Mouse (Mus musculus) thymus, postnatal 0 days (tissue): ENCODE measurements around the gene Hunk. TPM values are rescaled to one million over a fixed set of nuclear protein-coding genes. Genes with fewer than 3 reads are reported as not detected.

Experiments
- DNase-seq: peaks from one replicate; pipeline ENCODE4 v3.0.0-alpha.2; 2015; ENCODE audit warnings: low spot score
- polyA plus RNA-seq: library from polyadenylated mRNA; unstranded; fragments of >200 nt; fragmentation: Nextera tagmentation; extraction: Ambion mirVana; gene quantifications from 2 replicates; pipeline ENCODE4 v1.2.1, GENCODE M21; 2015

Gene Hunk
- polyA plus RNA-seq, 1 experiment from 2014 or later, result 3.6 TPM

DNA sequence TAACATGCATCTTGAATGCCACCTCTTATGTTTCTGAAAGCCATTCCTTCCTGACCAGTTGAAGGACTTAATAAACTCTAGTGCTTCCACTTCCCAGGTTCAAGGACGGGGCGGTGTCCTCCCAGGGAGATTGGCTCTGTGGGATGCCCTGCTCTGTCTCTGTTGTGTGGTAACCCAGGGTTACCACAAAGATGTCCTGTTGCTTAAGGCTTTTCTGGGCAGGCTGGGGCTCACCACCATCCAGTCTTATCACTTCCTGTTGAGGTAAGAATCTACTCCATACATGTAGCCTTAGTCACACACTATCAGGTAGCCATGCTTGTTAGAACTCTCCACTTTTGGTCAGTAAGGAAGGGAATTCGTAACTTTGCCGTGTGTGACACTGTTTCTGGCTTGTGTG, 49.4 kb downstream of the Hunk start:
- no peak for DNase-seq

GRCm38 (mm10) chr16:90437276-90437675, 51.5 kb downstream of the Hunk start:
- no peak for DNase-seq

GRCm38 (mm10) chr16:90439493-90439892, 53.7 kb downstream of the Hunk start:
- DNase-seq, result no peak

- DNase-seq, result no peak
Measured at GRCm38 (mm10) chr16:90440654-90441053, 54.8 kb downstream of the Hunk start.

DNA sequence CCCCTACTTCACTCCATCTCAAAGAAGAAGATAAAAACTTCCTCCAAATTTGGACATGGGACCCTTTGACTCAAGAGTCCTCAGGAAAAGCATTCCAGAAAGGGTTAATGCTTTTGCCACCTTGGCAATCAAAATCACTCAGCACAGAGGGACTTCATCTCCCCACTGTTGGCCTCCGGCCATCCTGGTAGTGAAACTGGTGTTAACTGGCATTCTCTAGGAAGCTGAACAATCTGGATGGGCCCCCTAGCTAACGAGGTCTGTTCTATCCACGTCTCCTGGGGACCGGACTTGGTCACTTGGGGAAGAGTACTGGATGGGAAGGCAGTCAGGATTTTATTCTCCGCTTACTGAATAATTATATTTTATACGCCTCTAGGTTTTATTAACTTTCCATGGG, 57.2 kb downstream of the Hunk start:
- DNase-seq, result no peak

GRCm38 (mm10) chr16:90453197-90453596, 67.4 kb downstream of the Hunk start:
- DNase-seq, result no peak

DNA sequence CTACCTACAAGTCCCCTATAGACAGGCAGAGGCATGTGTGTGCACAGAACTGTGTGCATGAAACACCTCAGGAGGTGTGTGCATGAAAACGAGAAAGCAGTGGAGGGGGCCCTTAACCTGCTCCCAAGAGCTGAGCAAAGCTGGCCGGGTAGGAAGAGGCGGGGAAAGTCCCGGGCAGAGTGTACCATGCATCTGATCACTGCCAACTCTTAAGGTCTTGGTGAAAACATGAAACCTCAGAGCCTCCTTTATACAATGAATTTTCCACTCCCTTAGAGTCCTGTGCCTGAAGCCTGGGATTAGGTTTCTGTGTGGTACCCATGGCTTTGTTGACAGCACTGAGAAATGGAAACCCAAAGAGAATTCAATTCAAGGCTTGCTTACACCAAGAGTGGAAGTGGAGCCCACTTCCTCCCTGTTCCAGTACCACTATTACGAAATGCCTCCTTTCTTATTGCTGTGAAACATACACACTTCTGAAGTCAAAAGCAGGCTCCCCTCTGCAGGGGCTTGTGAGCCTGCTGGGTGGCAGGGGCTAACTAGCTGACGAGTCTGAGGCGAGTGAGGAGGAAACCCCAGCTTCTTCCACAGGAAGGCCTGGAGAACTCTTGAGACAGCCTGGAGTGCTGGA, 70.8 kb downstream of the Hunk start:
- no peak for DNase-seq

GRCm38 (mm10) chr16:90458899-90459610, 73.2 kb downstream of the Hunk start:
- no peak for DNase-seq

DNA sequence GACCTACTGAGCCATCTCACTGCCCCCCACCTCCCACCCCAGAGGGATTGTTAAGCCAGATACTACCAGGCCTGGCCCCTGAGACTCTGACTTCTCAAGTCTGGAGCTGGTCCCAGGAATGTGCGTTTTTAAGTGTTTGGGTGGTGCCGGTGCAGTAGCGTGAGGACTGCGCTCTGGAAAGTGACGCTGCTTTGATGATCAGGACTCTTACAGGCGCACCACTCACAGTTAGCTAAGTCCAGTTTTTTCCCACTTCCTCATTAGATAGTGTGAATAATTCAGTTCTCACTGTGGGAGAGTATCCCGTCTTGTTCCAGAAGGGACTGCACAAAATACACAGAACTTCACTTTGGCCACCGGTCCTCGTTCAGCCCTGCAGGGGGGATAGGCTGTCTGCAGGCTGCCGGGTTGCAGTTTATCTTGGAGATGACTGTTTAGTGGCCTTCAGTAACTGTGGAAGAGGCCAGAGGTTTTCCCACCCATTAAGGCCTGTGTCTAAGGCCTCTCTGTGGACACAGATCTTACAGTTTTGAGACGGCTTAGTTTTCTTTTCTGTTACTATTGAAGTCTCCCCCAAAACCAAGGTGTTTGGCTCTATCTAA, 75.6 kb downstream of the Hunk start:
- no peak for DNase-seq

GRCm38 (mm10) chr16:90462728-90463275, 77.0 kb downstream of the Hunk start:
- DNase-seq, result no peak

DNA sequence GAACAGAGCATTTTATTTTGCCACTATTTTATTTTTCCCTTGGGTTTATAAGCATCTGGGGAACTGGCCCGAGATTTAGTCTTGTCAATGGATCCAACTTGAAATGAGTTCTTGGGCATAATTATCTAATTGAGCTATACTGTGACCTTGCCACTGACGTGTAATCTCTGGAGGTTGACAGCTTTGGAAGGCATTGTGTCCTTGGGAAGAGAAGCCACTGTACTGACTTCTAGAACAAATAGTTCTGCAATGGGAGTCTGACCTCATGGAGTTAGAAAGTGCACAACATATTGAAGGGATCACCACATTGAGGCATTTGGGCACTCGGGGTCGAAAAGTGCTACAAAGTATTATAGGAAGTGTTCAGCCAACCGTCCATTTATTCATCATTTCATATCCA, 79.3 kb downstream of the Hunk start:
- no peak for DNase-seq

DNA sequence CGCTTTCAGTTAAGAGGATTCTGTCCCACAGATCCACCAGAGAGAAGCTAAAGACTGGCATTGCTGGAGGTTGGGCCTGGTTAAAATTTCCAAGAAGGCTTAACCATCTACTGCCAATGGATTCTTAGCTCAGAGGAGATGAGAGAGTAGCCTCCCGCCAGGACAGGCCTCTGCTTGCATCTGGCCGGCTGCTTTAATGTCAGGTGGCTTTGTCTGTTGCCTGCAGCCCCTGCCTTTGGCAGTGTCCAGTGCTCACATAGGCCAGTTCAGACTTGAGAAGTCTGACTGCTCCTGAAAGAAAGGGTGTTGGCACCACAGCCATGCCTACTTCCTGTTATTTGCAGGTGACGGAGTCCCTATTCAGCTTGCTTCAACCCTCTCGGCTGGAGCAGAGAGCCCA, 82.5 kb downstream of the Hunk start:
- DNase-seq, result no peak

DNA sequence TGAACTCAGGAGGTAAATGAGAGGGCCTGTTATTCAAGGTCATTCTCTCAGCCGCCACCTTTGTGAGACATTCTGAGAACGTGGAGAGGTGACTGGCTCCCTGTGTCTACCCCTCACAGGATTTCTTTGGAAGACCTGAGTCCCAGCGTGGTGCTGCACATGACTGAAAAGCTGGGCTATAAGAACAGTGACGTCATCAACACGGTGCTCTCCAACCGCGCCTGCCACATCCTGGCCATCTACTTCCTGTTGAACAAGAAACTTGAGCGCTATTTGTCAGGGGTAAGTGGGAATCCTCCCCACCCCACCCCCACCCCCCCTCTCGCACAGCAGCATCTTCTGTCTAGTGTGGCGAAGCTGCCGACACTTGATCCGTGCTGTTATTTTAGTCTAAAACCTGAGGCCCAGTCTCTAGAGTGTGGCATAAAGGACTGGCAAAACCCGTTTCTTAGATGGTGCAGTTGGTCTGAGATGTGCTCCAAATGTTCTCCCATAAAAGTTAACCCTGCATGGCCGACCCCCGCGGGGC, 90.0 kb downstream of the Hunk start:
- DNase-seq, result peak; percentile 85

DNA sequence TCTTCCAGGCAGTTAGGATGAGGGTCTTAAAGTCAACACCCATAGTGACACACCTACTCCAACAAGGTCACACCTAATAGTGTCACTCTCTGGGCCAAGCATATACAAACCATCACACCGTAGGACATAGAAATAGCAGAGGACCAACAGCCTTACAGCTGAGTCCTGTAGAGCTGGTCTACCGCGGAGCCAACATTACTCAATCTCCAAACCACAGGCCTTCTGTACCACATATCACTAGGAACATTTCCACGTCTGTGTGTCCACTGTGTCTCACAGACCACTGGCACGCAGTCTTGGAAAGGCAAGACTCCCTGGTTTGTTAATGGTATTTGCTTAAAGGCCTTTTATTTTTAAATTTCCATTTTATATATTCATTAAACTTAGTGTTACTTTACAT, 95.8 kb downstream of the Hunk start:
- DNase-seq, result no peak

GRCm38 (mm10) chr16:90483341-90483740, 97.5 kb downstream of the Hunk start:
- no peak for DNase-seq

DNA sequence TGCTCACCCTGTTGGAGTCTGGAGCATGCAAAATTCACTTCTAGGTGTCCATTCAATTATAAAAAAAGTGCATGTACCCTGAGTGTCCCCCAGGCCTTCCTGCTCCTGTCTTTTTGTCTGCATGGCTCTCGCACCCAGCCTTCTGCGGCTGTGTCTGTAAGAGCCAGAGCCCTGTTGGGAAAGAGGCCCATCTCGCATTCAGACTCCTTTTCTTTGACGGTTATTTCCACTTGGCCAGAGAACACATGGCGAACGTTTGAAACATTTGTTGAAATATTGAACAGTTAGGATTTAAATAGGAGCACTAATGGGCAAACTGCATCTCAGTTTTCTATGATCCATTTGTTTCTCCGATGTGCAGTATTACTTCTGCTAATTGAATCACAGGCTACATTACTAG, 99.3 kb downstream of the Hunk start:
- DNase-seq, result no peak

DNA sequence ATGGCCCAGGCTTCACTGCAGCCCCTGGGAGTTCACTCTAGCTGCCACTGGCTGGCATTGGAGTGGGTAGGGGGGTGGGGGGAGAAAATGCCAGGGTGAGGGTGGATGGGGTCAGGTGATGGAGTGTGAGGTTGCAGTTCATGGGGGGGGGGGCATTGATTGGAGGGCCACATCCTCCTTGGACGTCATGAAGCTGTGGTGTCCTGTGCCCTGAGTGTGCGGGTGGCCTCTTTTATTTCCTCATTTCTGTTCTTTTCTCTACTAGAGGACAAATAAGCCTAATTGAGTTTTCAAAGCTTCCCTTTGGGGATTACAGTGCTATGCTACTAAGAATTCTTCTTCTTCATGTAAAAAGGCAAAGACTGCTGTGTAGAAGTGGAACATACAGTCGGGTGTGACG, 99.8 kb downstream of the Hunk start:
- DNase-seq, result no peak

DNA sequence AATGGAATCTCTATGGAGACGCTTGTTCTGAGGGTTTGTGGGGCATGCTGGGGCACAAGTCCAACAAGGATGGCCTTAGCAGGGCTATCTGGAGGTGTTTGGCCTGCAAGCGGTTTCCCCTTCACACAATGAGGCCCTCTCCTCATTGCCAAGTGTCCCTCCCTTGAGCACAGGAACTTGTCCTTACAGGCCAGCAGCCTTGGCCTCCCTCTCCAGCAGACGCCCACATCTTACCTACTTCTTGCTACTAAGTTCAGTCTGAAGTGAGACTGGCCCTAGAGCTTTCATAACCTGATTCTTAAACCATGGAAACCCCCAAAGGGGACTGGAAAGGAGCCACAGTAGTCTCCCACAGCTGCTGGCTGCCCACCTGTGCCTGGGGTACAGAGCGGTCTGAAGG, 104.3 kb downstream of the Hunk start:
- no peak for DNase-seq

DNA sequence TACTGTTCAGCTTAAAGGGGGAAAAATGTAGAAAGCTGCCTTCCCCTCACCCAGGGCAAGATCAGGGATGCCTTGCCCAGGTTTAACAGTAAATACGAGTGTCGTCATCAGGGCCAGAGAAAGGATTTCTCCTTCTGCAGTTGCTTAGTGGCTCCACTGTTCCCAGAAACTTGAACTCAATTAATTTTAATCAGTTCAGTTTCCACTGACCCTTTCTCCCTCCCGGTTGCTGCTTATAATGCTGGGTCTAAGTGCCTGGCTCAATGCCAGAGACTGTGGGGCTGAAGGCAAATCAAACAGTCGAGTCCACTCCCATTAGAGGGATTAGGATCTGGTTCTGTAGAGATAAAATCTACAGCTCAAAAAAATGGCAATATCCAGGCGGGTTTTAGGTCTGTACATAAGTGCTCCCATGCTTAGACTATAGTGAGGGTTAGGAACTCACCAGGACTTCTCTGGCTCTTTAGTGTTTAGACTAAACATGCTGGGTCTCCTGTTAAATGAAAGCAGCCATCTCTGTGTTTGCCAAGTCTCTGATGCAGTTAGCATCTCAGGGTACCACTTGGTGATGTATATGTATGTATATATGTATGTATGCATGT, 106.2 kb downstream of the Hunk start:
- no peak for DNase-seq

DNA sequence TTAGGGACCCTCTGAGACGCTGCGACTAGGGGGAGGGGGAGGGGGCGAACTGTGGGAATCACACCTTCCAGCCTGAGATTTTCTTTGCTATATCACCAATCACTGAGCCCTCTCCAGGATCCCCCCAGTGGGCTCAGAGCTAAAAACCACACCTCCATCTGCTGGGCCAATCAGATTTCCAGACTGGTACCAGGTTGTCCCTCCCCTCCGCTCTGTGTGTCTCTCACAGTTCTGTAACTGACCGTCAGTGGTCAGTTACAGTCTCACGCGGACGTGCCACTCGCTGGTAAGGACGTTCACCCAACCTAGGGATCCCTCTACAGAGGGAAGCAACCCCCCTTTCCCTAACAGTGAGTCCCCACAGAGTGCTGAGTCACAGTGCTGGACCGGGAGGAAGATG, 111.1 kb downstream of the Hunk start:
- DNase-seq, result no peak

DNA sequence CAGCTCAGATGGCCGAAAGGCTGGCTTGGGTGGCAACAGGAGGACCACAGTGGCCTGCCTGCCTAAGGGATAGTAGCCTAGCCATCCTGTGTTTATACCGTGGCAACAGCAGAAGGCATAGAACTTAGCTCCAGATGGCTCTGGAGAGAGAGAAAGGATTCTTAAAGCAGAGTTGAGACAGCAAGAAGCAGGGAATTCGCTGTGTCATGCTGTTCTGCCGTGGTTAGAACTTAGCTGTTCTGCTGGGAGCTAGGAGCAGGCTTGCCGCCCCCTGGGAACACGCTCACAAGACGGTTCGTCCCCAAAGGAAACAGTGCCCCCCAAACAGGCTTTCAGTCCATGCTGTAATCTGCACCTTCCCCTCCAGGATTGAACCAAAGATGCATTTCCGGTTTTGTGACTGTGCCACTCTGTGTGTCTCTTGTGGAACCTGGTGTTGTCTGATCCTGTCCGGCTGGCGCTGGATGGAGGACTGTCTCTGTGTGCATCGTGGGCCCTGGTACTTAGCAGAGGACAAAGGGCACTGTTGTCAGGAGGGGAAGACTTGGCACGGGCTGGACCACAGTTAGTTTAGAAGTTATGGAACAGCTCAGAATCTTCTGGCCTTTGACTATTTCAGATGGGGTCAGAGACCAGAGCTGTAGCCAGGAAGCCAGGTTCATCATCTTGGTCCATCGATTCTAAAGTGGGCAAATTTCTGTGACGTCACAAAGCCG, 112.1 kb downstream of the Hunk start:
- DNase-seq, result no peak
